Mouse (Mus musculus) adrenal gland, postnatal 36 days (tissue): ENCODE data around the gene Hspa1l. TPM values are rescaled to one million over a fixed set of nuclear protein-coding genes. Genes with fewer than 3 reads are reported as not detected.

Experiments
- DNase-seq, 2 experiments: peaks; one replicate each; pipeline ENCODE4 v3.0.0; 2021; ENCODE audit warnings: mixed read lengths in 1 of 2
- total RNA-seq, 2 experiments: library from RNA; stranded (reverse); gene quantifications; 2 replicates each; pipeline ENCODE4 v1.2.3; 2021

The Hspa1l gene
- total RNA-seq, 2 experiments from 2014 or later, result 0.20 to 0.36 TPM

DNA sequence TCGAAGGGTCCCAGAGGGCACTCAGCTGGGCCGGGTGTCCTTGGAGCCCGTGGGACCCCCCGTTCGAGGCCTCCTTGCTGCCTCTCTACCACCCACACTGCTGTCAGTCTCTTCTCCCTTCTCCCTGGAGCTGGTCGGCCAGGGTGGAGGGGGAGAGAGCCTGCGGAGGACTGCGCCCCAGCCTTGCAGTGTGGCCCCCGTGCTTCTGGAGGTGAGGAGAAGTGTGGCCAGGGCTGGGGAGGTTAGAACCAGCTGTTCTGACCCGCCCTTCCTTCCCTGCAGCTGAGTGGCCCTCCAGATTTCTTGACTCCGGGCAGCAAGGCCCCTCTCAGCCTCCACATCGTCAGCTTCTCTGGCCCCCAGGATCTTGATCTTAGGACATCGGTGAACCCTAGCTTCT, 51.8 kb downstream of the Hspa1l start:
- DNase-seq, result no peak

DNA sequence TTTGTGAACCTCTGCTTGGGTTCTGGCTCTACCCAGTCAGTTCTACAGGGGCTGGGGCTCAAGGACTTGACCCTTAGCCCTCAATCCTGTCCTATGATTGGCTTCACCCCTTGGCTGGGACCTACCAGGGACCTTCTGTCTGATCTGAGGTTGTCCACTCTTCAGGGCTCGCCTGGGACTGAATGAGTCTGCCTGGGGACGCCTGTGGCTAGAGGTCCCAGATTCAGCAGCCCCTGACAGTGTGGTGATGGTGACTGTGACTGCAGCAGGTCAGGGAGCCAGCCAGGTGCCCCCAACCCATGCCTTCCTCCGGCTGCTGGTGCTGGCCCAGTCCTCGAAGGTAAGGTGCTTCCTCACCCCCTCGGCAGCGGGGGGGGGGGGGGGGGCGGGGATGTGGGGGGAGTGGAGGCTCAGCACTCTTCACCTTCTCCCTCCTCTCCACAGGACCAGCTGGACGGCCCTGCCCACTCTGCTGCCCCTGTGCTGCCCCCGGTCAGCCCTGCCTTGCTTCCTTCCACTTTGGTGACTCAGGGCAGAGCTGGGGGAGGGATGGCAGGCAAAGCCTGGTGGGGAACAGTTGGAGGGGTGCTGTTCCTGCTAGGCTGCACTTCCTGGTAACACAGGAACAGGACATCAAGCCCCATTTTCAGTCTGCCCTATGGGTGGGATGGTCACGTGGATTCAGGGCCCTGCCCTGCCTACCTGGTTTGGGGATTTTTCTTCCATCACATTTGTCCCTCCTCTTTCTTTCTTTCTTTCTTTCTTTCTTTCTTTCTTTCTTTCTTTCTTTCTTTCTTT, 52.4 kb downstream of the Hspa1l start:
- DNase-seq, result no peak

DNA sequence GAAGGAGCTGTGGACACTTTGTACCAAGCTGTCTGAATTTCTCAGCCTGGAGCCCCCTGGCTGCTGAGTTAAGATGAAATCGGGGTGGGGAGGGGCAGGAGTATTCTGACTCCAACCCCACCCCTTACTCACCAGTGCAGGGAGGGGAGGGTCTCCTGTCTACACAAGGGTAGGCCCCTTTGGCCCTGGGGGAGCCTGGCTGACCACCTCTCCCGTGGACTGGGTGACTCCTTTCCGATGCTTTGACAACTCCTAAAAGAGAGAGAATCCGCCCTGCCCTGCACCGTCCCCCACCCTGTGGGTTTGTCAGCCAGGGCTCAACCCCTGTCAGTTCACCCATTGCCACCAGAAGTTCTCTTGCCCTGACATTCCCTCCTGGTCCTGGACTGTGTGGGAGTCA, 53.7 kb downstream of the Hspa1l start:
- no peak for DNase-seq

DNA sequence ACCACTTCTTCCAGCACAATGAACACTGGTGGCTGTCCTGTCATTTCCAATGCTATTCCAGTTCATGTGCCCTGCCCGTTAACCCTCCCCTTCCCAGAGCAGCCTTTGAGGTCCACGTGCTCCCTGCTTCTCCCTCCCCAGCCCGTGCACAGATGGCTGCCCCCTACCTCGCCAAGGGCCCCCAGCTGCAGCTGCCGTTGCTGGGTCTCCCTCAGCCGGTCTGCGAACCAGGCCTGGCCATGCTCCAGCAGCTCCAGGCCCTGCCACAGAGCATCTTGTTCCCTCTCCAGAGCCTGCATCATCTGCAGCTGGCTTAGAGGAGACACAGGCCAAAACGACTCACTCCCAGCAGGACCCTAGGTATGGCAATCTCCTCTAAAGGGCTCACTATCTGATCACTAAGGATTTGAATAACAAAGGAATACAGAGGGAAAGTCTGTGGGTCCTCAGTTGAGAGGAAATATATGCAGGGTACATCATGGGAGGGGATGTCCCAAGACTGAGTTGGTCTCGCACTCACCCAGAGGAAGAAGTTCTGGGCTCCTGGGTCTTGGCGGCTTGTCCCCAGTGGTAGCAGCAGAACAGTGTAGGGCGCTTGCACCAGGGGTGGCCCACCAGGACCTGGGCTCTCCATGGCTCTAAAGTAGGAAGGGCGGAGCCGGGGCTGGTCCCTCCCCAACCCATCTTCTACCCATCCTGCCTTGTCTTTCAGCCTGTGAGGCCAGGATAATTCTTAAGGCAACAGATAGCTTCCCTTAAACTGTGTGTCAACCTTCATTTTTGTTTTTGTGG, 55.0 kb downstream of the Hspa1l start, which contains the start of gene Sapcd1:
Gene Sapcd1, minus strand, starts transcription at position 740 of the 792 bp plus-strand sequence.
- DNase-seq, result no peak

DNA sequence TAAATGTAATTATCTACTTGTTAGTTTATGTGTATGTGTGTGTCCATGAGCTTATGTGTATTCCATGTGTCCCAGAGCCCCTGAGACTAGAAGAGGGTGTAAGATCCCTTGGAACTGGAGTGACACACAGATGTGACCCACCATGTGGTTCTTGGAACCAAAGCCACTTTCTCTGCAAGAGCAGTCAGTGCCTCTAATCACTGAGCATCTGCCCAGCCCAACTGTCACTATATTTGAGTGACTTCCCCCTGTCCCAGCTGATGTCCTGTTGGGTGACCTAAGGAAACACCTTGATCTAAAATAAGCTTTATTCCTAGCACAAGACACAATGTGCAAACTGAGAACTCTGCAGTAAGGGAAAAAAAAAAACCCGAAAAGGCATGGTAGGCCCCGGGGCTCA, 55.8 kb downstream of the Hspa1l start:
- no peak for DNase-seq

Other genes starting within 250 kb of the Hspa1l start
- gene C4b, start 228.8 kb upstream of the Hspa1l start, total RNA-seq, result 100 to 1,000 TPM; 140 to 152 TPM
- 1,000 to 10,000 TPM; 6,006 to 9,312 TPM for gene Cyp21a1, start 168.1 kb upstream of the Hspa1l start, total RNA-seq
- 10 to 100 TPM; 35.8 to 57.5 TPM for gene Stk19, start 135.8 kb upstream of the Hspa1l start, total RNA-seq
- 10 to 100 TPM; 66.9 to 67.3 TPM for gene Dxo, start 135.7 kb upstream of the Hspa1l start, total RNA-seq
- 10 to 100 TPM; 59.5 to 59.9 TPM for gene Skiv2l, start 122.5 kb upstream of the Hspa1l start, total RNA-seq
- gene Nelfe, start 122.3 kb upstream of the Hspa1l start, total RNA-seq, result 10 to 100 TPM; 52.6 to 53.4 TPM
- gene Cfb, start 110.2 kb upstream of the Hspa1l start, total RNA-seq, result 10 to 100 TPM; 11.4 to 20.9 TPM
- gene Zbtb12, start 93.2 kb upstream of the Hspa1l start, total RNA-seq, result 10 to 100 TPM; 10.4 to 17.4 TPM
- gene Gm20547, start 90.7 kb upstream of the Hspa1l start, total RNA-seq, result not detected
- 100 to 1,000 TPM in 1 of 2 experiments, 10 to 100 TPM in 1; 85.2 to 119 TPM for gene C2, start 74.4 kb upstream of the Hspa1l start, total RNA-seq
- 100 to 1,000 TPM; 124 to 143 TPM for gene Ehmt2, start 74.2 kb upstream of the Hspa1l start, total RNA-seq
- 1 to 10 TPM in 1 of 2 experiments, under 1 TPM in 1; 0.83 to 1.7 TPM for gene Slc44a4, start 58.2 kb upstream of the Hspa1l start, total RNA-seq
- gene Neu1, start 41.5 kb upstream of the Hspa1l start, total RNA-seq, result 10 to 100 TPM; 25.4 to 27.4 TPM
- gene Hspa1b, start 13.5 kb upstream of the Hspa1l start, total RNA-seq, result 100 to 1,000 TPM in 1 of 2 experiments, 10 to 100 TPM in 1; 80.1 to 206 TPM
- gene Gm20481, start 2.8 kb upstream of the Hspa1l start, total RNA-seq, result not detected
- 10 to 100 TPM; 36.0 to 86.1 TPM for gene Hspa1a, start 547 bp upstream of the Hspa1l start, total RNA-seq
- 10 to 100 TPM; 35.2 to 35.5 TPM for gene Lsm2, start 9.2 kb downstream of the Hspa1l start, total RNA-seq
- 10 to 100 TPM; 61.5 to 62.9 TPM for gene Vars, start 28.3 kb downstream of the Hspa1l start, total RNA-seq
- under 1 TPM; 0.53 to 0.59 TPM for gene Vwa7, start 43.9 kb downstream of the Hspa1l start, total RNA-seq
- gene Sapcd1, start 55.3 kb downstream of the Hspa1l start, total RNA-seq, result 1 to 10 TPM in 1 of 2 experiments, under 1 TPM in 1; 0.82 to 1.3 TPM
- 1 to 10 TPM in 1 of 2 experiments, under 1 TPM in 1; 0.95 to 1.6 TPM for gene Msh5, start 74.0 kb downstream of the Hspa1l start, total RNA-seq
- gene Clic1, start 77.3 kb downstream of the Hspa1l start, total RNA-seq, result 100 to 1,000 TPM in 1 of 2 experiments, 10 to 100 TPM in 1; 83.6 to 109 TPM
- gene Ddah2, start 86.3 kb downstream of the Hspa1l start, total RNA-seq, result 10 to 100 TPM; 16.1 to 18.2 TPM
- gene Ly6g6c, start 92.7 kb downstream of the Hspa1l start, total RNA-seq, result under 1 TPM in 1 of 2 experiments, not detected in 1; 0.56 TPM
- not detected for gene Mpig6b, start 93.5 kb downstream of the Hspa1l start, total RNA-seq
- under 1 TPM in 1 of 2 experiments, not detected in 1; 0.50 TPM for gene Ly6g6e, start 104.2 kb downstream of the Hspa1l start, total RNA-seq
- under 1 TPM in 1 of 2 experiments, not detected in 1; 0.43 TPM for gene Ly6g6d, start 105.4 kb downstream of the Hspa1l start, total RNA-seq
- not detected for gene Ly6g6f, start 112.9 kb downstream of the Hspa1l start, total RNA-seq
- 10 to 100 TPM; 73.9 to 89.4 TPM for gene Abhd16a, start 116.6 kb downstream of the Hspa1l start, total RNA-seq
- not detected for gene Ly6g5c, start 135.6 kb downstream of the Hspa1l start, total RNA-seq
- under 1 TPM; 0.26 to 0.43 TPM for gene Ly6g5b, start 142.7 kb downstream of the Hspa1l start, total RNA-seq
- 10 to 100 TPM; 11.1 to 12.1 TPM for gene Gpank1, start 148.8 kb downstream of the Hspa1l start, total RNA-seq
- gene Csnk2b, start 149.3 kb downstream of the Hspa1l start, total RNA-seq, result 100 to 1,000 TPM; 207 to 209 TPM
- 10 to 100 TPM; 25.0 to 29.5 TPM for gene D17H6S53E, start 153.7 kb downstream of the Hspa1l start, total RNA-seq
- gene Apom, start 159.3 kb downstream of the Hspa1l start, total RNA-seq, result not detected
- gene Bag6, start 162.5 kb downstream of the Hspa1l start, total RNA-seq, result 100 to 1,000 TPM; 372 to 389 TPM
- 100 to 1,000 TPM; 212 to 261 TPM for gene Prrc2a, start 192.2 kb downstream of the Hspa1l start, total RNA-seq
- gene Aif1, start 203.4 kb downstream of the Hspa1l start, total RNA-seq, result 1 to 10 TPM; 3.8 to 4.4 TPM
- gene Lst1, start 215.7 kb downstream of the Hspa1l start, total RNA-seq, result 1 to 10 TPM; 4.4 to 4.8 TPM
- 1 to 10 TPM in 1 of 2 experiments, under 1 TPM in 1; 0.89 to 6.6 TPM for gene Ltb, start 221.7 kb downstream of the Hspa1l start, total RNA-seq
- under 1 TPM; 0.23 to 0.36 TPM for gene Tnf, start 229.3 kb downstream of the Hspa1l start, total RNA-seq
- gene Lta, start 232.6 kb downstream of the Hspa1l start, total RNA-seq, result under 1 TPM; 0.36 to 0.40 TPM
- not detected for gene Gm16181, start 248.1 kb downstream of the Hspa1l start, total RNA-seq